ENCODE assay signal across 8 mouse cellular contexts in the genomic region with DNA sequence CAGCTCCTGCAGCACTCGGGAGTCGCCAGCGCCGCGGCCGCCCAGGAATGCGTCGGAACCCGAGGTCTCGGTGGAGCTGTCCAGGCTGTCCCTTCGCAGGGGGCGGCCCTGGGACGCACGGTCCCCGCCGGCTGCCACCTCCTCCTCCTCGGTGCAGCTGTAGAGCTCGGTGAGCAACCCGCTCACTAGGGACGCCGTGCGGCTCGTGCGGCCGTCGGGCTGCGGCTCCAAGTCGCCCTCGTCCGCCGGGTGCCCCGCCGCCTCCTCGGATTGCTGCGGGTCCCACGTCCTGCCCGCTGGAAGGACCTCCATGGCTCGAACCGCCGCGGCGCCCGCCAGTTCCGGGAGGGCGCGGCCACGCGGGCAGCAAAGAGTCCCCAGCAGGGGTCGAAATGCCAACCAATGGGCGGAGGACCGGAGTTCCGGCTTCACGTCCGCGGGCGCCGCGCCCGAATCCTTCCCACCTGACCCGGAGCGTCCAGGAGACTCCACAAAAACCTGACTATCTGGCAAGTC. TPM values are rescaled to one million over a fixed set of nuclear protein-coding genes. Genes with fewer than 3 reads are reported as not detected.
DNase-seq lines count a peak whose midpoint lies in the region; ATAC-seq lines count a peak whose summit lies in the region.

A gene (minus strand): TSS at position 213 of the 516 bp plus-strand sequence.

- H3K4me1 ChIP-seq in heart, embryonic 11.5 days (ENCODE audit: control insufficient read depth, insufficient read depth, low read length): peaks cover 4% of the 10 kb centered on the region; the same call in 1 of the 2 replicates
- peaks cover 14% of the 10 kb centered on the region for H3K4me1 ChIP-seq in liver, embryonic 12.5 days

- no peaks in the 10 kb centered on the region for H3K9me3 ChIP-seq in heart, embryonic 11.5 days (replicated peaks; ENCODE audit: control insufficient read depth, low read length)
- H3K9me3 ChIP-seq in liver, embryonic 12.5 days (replicated peaks): no peaks in the 10 kb centered on the region

- peak within 1 kb of the TSS; percentile 98 for H3K4me2 ChIP-seq in heart, embryonic 11.5 days
- H3K4me2 ChIP-seq in liver, embryonic 12.5 days: peak within 1 kb of the TSS; percentile 83

- H3K36me3 ChIP-seq in heart, embryonic 11.5 days (ENCODE audit: control insufficient read depth, insufficient read depth, low read length): no peaks in the 10 kb centered on the region
- H3K36me3 ChIP-seq in liver, embryonic 12.5 days: no peaks in the 10 kb centered on the region

- peak; percentile 33 for DNase-seq in thymus, postnatal 4 days
- DNase-seq in thymus, postnatal 0 days (ENCODE audit: low spot score): no peak
- peak; percentile 45 for DNase-seq in embryo, embryonic 10 days (ENCODE audit: low spot score)
- peak; percentile 67 to 75 for DNase-seq in kidney, adult 8-10 months

- H3K27me3 ChIP-seq in heart, embryonic 11.5 days (ENCODE audit: control insufficient read depth, insufficient read depth, low read length): peaks cover 23% of the 10 kb centered on the region
- peaks cover 49% of the 10 kb centered on the region for H3K27me3 ChIP-seq in liver, embryonic 12.5 days (replicated peaks)

- ATAC-seq in heart, embryonic 11.5 days (replicated peaks; ENCODE audit: insufficient number of reproducible peaks, low FRiP score, low TSS enrichment): peak; percentile 49; the same call in 1 of the 2 replicates
- peak; percentile 51; the same call in 1 of the 2 replicates for ATAC-seq in liver, embryonic 12.5 days
- peak; percentile 59 for ATAC-seq in monocyte, adult 5-6 weeks (replicated peaks; ENCODE audit: insufficient number of reproducible peaks, low FRiP score, low TSS enrichment, poor library complexity, severe bottlenecking)
- no peak for ATAC-seq in erythroid progenitor cell, adult 5-6 weeks (replicated peaks; ENCODE audit: low FRiP score, poor library complexity, severe bottlenecking)

- WGBS in heart, embryonic 11.5 days (ENCODE audit: insufficient replicate concordance): under 1% methylated on average over 61 of the region's 61 CpGs
- under 1% methylated on average over 61 of the region's 61 CpGs for WGBS in liver, embryonic 12.5 days (ENCODE audit: insufficient replicate concordance)

- H3K4me3 ChIP-seq in heart, embryonic 11.5 days (ENCODE audit: low read depth, low read length): peak within 1 kb of the TSS; percentile 67
- H3K4me3 ChIP-seq in liver, embryonic 12.5 days: peak within 1 kb of the TSS; percentile 59

- H3K9ac ChIP-seq in heart, embryonic 11.5 days (ENCODE audit: low read depth, low read length): peak within 1 kb of the TSS; percentile 63
- peak within 1 kb of the TSS; percentile 46; the same call in 1 of the 2 replicates for H3K9ac ChIP-seq in liver, embryonic 12.5 days

- H3K27ac ChIP-seq in heart, embryonic 11.5 days (ENCODE audit: low read depth, low read length): no peak within 1 kb of the TSS
- no peak within 1 kb of the TSS for H3K27ac ChIP-seq in liver, embryonic 12.5 days

RNA-seq across cellular contexts. Expression of the gene that starts here (rescaled TPM):
- 0.25 and 0.37 TPM in 2 replicates for polyA plus RNA-seq in thymus, postnatal 0 days (2015; fragmentation: Nextera tagmentation; extraction: Ambion mirVana)
- 1.1 and 1.5 TPM in 2 replicates for polyA plus RNA-seq in heart, embryonic 11.5 days (2014; fragmentation: Nextera tagmentation; extraction: Ambion mirVana)
- 0.11 and 0.30 TPM in 2 replicates for polyA plus RNA-seq in liver, embryonic 12.5 days (2016; fragmentation: Nextera tagmentation; extraction: Ambion mirVana)
- 4.9 to 18.6 TPM (median 9.3 TPM) in 3 replicates for total RNA-seq in monocyte, adult 5-6 weeks (2017)
- 5.0 TPM in 1 of 2 replicates, not detected in the other for total RNA-seq in erythroid progenitor cell, adult 5-6 weeks (2015; ENCODE audit: low replicate concordance)
- total RNA-seq in erythroid progenitor cell, adult 5-6 weeks (2017; ENCODE audit: low replicate concordance): 1.0 TPM in 1 of 2 replicates, not detected in the other

Comparison
In these comparisons a context has a peak if more than half of its experiments do, and no peak if none do; other contexts are left out.
1. Peak in ATAC-seq, H3K4me3 ChIP-seq, H3K9ac ChIP-seq and H3K4me2 ChIP-seq in liver, embryonic 12.5 days; RNA of the gene not detected or under 1 TPM.